Mouse (Mus musculus) frontal cortex, adult (tissue): ENCODE data around the gene 2310007B03Rik.

ENCODE experiments used
- ATAC-seq: cut with Nextera tagmentation; 2 replicates; pipeline ENCODE4 v1.9.2; 2017; ENCODE audit warnings: mild to moderate bottlenecking, moderate library complexity, mixed read lengths; ENCODE audit not compliant: low TSS enrichment

The 2310007B03Rik gene

GRCm38 (mm10) chr1:93101571-93102061 lies 59.1 kb downstream of the 2310007B03Rik start, which contains the start of gene Kif1a:
TSS of gene Kif1a (minus strand) at chr1:93101951.
- ATAC-seq = peak; percentile 86
